Mouse (Mus musculus) frontal cortex, postnatal 36 days (tissue): ENCODE results near the gene Gm49378.

Experiments
- DNase-seq, 2 experiments: peaks; one replicate each; pipeline ENCODE4 v3.0.0; 2022; ENCODE audit warnings: low spot score in 2 of 2

Gene Gm49378

DNA sequence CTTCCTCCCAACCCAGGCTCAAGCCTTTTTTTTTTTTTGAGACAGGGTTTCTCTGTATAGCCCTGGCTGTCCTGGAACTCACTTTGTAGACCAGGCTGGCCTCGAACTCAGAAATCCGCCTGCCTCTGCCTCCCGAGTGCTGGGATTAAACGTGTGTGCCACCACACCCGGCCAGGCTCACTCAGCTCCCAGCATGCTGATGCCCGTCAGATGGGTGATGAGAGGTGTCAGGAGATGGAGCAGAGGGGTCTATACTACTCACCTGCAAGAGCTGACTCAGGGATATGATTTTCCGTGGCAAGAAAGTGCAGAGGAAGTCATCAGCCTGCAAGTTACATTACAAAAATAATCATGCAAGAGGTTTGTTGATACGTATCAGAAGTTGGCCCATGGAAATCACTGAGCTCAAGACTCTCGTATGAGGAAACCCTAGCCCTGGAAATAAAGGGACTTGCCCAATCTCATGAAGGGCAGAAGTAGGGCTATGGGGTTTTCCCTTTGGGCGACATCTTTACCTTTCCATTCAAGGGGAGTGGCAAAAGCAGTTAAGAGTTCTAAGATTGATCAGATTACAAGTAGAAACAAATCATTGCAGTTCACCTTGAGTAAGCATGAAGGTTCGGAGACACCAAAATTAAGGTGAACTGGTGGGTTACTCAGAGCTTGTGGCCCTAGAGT lies 47.8 kb downstream of the Gm49378 start:
- no peak for DNase-seq

DNA sequence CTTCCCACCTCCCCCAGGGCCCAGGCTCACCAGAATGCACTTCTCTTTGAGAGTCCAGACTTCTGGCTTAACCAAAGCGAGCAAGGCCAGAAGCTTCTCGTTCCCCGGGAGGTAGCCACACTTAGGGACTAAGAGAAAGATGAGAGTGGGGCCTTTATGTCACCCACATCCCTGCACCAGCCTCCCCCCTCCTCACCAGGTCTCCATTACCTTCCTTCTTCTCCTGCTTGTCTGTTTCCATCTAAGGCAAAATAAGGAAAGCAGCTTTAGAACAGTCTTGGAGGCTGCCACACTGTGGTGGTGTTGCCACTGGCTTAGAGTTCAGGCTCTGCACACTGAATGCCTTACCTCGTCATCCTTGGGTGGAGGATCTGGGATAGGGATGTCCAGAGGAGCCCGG lies 48.4 kb downstream of the Gm49378 start:
- DNase-seq, result no peak

DNA sequence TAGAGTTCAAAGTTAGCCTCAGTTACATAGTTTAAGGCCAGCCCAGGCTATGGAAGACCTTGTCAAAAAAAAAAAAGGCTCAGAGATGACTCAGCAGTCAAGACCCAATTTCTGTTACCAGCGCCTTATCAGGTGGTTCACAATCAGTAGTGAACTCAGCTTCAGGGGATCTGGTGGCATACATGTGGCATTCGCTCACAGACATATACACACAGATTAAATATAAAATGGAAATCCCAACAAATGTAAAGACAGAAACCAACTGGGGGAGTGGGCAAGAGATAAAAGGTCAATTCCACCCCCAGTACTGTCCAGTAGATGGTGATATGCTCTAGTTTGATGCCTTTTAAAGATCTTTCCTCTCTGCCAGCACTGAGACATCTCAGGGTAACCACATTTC lies 51.5 kb downstream of the Gm49378 start:
- DNase-seq, result no peak

DNA sequence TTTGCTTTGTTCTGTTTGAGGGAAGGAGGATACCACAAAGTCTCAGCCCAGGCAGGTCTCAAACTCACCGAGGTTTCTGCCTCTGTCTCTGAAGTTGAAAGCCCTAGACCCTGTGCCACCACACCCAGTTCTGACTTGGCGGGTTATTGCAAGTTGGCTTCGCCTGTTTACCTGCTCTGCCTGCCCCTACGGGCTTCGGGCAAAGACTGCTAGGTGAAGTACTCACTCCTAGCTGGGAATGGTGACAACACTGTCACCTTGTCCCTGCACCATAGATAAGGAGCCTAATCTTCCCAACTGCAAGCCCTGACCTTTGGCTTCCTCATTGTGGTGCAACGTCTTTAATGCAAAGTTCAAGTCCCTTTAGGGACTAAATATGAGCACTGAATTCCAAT lies 52.1 kb downstream of the Gm49378 start:
- DNase-seq, result no peak

DNA sequence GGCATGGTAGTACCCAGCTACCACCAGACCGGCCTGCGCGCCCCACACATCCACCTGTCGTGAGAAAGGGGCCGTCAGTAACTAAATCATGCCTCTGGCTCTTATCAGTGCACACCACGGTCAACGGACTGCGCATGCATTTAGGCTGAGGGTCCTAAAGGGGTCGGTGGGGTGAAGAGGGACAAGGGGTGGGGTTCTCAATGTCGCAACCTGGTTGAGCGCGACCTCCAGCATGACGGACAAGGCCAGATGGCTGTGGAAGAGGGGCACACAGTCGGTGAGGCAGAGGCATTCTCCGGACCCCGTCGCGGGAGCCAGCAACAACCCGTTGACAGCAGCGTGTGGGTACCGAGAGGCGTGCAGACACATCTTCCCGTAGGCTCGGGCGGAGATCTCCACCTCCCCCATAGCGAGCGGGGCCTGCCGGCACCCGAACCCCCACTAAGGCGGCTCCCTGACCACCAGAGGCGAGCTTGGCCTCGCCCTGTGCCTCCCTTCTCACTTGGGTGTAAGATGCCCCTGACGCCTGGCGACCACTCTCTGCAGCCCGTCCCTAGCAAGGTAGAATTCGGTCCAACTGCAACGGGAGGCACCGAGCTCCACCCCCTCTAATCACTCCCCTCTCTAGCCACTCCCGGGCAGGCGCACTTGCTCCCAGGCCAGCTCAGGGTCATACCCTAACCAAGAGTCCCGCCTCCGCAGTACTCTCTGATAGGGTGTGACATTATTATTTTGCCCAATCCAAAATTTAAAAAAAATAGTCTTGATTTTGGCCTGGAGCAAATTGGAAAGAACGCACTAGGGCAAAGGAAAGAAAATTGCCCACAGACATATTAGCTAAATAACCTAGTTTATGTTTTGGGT lies 52.8 kb downstream of the Gm49378 start, which contains the start of gene Emc9:
TSS of gene Emc9 (minus strand) at position 601 of the 864 bp plus-strand sequence.
- peak; percentile 64 to 67 for DNase-seq

DNA sequence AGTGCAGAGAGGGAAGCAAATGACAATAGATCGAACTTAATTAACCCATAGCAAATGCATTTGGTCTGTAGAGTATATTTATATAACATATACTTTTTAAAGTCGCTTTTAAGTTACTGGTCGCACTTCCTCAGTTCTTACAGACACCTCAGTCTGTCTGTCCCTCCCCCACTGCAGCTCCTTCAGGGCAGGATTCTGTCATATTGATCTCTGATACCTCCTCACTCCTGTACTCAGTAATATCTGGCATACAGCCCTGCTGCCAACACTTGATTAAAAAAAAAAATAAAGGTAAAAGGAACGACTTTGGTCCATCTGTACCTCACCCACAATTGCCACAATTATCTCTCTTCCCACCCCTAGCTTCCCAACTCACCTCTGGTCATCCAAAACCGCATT lies 53.4 kb downstream of the Gm49378 start:
- no peak for DNase-seq

DNA sequence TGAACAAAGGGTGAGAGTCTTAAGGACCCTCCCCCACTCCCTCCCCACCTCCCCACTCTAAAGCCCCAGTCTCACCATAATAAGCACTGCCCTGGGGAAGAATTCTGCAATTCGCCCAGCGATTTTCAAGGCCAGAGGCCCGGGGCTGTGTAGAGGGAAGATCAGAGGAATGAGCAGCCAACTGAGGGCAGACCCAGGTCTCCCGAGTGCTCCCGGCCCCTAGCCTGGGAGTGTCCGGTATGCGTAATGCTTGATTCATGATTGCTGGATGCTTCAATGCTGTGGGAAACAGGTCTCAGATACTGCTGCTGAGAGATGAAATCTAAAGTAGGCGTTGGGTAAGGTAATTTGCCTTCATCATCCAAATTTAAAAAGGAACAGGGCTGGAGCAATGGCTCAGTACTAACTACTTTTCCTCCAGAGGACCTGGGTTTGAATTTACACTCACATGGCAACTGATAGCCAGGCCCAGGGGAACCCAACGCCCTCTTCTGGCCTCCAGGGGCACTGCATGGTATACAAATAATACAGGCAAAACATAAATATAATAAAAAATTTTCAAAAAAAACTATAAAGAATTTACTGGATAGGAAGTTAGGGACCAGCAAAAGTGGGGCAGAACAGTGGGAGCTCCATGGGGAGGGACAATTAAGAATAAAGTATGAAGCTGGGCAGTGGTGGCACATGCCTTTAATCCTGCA lies 55.6 kb downstream of the Gm49378 start:
- DNase-seq, result no peak

DNA sequence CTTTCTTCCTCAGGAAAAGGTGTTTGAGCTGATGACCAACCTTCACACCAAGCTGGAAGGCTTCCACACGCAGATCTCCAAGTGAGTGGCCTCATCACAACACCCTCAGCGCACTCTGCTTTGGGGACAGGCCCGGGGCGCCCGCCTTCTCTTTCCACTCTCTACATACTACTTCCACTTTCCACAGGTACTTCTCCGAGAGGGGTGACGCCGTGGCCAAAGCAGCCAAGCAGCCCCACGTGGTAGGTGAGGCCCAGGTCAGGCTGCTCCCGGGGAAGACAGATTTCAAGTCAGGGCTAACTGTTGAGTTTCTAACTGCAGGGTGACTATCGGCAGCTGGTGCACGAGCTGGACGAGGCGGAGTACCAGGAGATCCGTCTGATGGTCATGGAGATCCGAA lies 57.0 kb downstream of the Gm49378 start:
- no peak for DNase-seq

DNA sequence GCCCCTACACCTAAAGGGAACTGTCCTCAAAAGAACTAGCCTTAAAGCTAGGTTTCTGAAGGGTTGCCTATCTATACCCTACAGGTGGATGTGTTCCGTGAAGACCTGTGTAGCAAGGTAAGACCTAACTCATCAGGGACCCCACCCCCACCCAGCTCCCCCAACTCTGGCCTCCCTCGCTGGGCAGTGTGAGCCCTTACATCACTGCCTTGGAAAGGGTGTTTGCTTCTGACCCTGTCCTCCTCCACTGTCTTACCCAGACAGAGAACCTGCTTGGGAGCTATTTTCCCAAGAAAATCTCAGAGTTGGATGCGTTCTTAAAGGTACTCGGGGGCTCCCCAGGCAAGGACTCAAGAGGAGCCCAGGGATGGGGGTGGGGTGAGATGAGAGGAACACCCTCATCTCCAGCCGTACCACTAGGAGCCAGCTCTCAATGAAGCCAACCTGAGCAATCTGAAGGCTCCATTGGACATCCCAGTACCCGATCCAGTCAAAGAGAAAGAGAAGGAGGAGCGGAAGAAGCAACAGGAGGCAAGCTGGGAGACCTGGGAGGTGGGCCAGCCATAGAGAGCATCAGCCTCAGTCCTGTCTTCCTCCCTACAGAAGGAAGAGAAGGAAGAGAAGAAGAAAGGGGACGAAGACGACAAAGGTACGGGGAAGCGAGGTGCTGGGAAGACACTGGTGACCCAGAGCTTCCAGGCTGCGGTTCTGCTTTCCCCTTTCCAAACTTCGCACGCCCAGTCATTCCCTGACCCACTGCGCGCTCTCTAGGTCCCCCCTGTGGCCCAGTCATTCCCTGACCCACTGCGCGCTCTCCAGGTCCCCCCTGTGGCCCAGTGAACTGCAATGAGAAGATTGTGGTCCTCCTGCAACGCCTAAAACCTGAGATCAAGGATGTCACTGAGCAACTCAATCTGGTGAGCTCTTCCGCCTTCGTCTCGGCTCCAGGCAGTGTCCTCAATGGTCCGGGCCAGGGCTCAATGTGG lies 57.9 kb downstream of the Gm49378 start:
- no peak for DNase-seq
